Mouse (Mus musculus) hindbrain, embryonic 10.5 days (tissue): ENCODE data around the gene Slc40a1. TPM values are rescaled to one million over a fixed set of nuclear protein-coding genes. Genes with fewer than 3 reads are reported as not detected.
A peak's percentile ranks its signal among the peaks of the same experiment; 100 is the strongest.

Source experiments
- DNase-seq: peaks from one replicate; pipeline ENCODE4 v3.0.0-alpha.2; 2017; ENCODE audit warnings: low spot score
- H3K27ac ChIP-seq: fragments of 300-500 bp; sonication (generic); 2 replicates; pipeline ENCODE4 v1.5.1; 2016; ENCODE audit warnings: mild to moderate bottlenecking, moderate library complexity
- H3K27me3 ChIP-seq: fragments of 300-500 bp; sonication (generic); 2 replicates; pipeline ENCODE4 v1.6.1; 2016; ENCODE audit warnings: mild to moderate bottlenecking; ENCODE audit not compliant: poor library complexity, insufficient read depth, severe bottlenecking
- H3K36me3 ChIP-seq: fragments of 300-500 bp; sonication (generic); 2 replicates; pipeline ENCODE4 v1.6.1; 2016; ENCODE audit warnings: mild to moderate bottlenecking, moderate library complexity
- H3K4me1 ChIP-seq: fragments of 300-500 bp; sonication (generic); replicated peaks from 2 replicates; pipeline ENCODE4 v1.6.1; 2016; ENCODE audit warnings: mild to moderate bottlenecking
- H3K4me3 ChIP-seq: fragments of 300-500 bp; sonication (generic); 2 replicates; pipeline ENCODE4 v1.5.1; 2016; ENCODE audit warnings: mild to moderate bottlenecking, moderate library complexity
- H3K9me3 ChIP-seq: fragments of 300-500 bp; sonication (generic); 2 replicates; pipeline ENCODE4 v1.6.1; 2016; ENCODE audit warnings: mild to moderate bottlenecking, moderate library complexity
- WGBS: fragments of 180-500 bp; shearing (Covaris S2); methylation state at CpG from one replicate; pipeline ENCODE4 v1.1.7; 2016; 5-methylcytosine and 5-hydroxymethylcytosine counted together
- polyA plus RNA-seq: library from polyadenylated mRNA; unstranded; fragments of >200 nt; fragmentation: Nextera tagmentation; extraction: Ambion mirVana; gene quantifications from 2 replicates; pipeline ENCODE4 v1.2.1, GENCODE M21; 2016

Slc40a1 gene
- 8.2 and 11.5 TPM in 2 replicates for polyA plus RNA-seq

DNA sequence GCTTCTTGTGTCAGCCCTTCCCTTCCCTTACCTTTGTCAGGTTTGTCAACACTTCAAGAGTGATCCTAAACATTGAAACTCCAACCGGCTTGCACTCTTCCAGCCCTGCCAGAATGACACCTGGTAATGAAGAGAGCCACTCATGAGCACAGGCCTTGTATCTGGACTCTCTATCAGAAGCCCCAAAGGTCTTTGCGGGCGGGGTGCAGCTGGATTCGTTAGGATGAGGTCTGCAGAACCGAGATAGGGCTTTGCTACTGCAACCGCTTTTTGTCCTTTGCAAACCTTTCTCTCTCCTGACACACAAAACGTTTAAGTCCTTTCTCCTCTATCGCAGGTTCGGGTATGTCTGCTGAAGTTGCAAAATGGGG is at the start of gene Slc40a1:
Gene Slc40a1, minus strand, starts transcription at position 131 of the 371 bp plus-strand sequence.
- peaks cover 8% of the 10 kb centered on the region; the same call in 1 of the 2 replicates for H3K4me1 ChIP-seq
- 17% methylated on average over 9 of the region's 9 CpGs for WGBS
- H3K36me3 ChIP-seq, result no peaks in the 10 kb centered on the region
- H3K9me3 ChIP-seq, result no peaks in the 10 kb centered on the region
- H3K27me3 ChIP-seq, result peaks cover 35% of the 10 kb centered on the region
- no peak for DNase-seq
- H3K4me3 ChIP-seq, result peak within 1 kb of the TSS; percentile 69
- peak within 1 kb of the TSS; percentile 79 for H3K27ac ChIP-seq

GRCm38 (mm10) chr1:45971314-45971713 is 45.0 kb upstream of the Slc40a1 start:
- Histone ChIP-seq H3K4me3 (no peak overlapping the region), H3K27ac (no peak overlapping the region), H3K27me3 (no peaks in the 10 kb centered on the region), H3K36me3 (no peaks in the 10 kb centered on the region), H3K4me1 (no peaks in the 10 kb centered on the region), H3K9me3 (no peaks in the 10 kb centered on the region)
- no peak for DNase-seq
- WGBS, result 86% methylated on average over 4 of the region's 4 CpGs

- H3K27ac ChIP-seq, result no peak overlapping the region
- 75% methylated on average over 2 of the region's 2 CpGs for WGBS
- H3K27me3 ChIP-seq, result no peaks in the 10 kb centered on the region
- DNase-seq, result no peak
- no peaks in the 10 kb centered on the region for H3K9me3 ChIP-seq
- H3K4me3 ChIP-seq, result no peak overlapping the region
- H3K4me1 ChIP-seq, result no peaks in the 10 kb centered on the region
- H3K36me3 ChIP-seq, result no peaks in the 10 kb centered on the region
Observed at GRCm38 (mm10) chr1:45948988-45949387, 22.7 kb upstream of the Slc40a1 start.

DNA sequence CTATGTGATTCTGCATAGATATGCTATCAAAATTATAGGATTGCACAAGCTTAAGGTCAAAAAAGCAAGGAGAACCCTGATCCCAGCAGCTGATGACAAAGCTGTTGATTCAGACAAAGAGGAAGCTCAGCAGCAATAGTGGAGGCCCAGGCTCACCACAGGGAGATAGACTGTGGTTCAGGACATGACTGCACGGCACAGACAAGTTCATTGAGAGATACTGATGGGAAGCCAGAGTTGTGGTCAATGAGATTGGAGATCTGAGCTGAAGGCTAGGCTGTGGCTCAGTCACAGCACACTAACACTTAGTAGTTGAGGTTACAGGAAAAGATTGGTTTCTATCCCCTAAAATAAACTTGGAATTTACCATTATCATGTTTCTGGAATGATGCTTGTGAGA is 21.5 kb upstream of the Slc40a1 start:
- H3K36me3 ChIP-seq, result no peaks in the 10 kb centered on the region
- no peaks in the 10 kb centered on the region for H3K27me3 ChIP-seq
- H3K27ac ChIP-seq, result no peak overlapping the region
- H3K4me1 ChIP-seq, result no peaks in the 10 kb centered on the region
- no peak for DNase-seq
- WGBS, result 74% methylated on average over 1 of the region's 1 CpGs
- no peak overlapping the region for H3K4me3 ChIP-seq
- no peaks in the 10 kb centered on the region for H3K9me3 ChIP-seq

GRCm38 (mm10) chr1:45931127-45931526 is 4.8 kb upstream of the Slc40a1 start:
- H3K27ac ChIP-seq, result no peak overlapping the region
- no peak for DNase-seq
- no peak overlapping the region for H3K4me3 ChIP-seq
- H3K27me3 ChIP-seq, result peaks cover 19% of the 10 kb centered on the region
- H3K4me1 ChIP-seq, result peaks cover 4% of the 10 kb centered on the region; the same call in 1 of the 2 replicates
- no peaks in the 10 kb centered on the region for H3K9me3 ChIP-seq
- no peaks in the 10 kb centered on the region for H3K36me3 ChIP-seq

DNA sequence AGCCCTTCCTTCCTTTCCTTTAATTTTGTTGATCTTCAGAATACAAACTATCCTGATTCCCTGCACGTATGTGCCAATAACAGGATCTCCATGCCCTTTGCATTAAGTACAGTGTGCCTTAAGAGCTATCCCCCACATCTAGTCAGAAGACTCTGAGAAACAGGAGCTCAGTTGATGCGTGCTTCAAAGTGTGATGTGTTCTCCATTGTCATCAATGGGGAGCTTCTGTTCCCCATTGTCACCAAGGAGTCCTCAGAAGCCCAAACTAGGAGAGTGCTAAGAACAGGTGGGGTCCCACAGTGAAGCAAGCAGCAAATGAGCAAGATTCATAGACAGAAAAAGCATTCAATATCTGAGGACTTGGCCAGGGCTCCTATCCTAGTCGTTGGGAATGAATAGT is 588 bp upstream of the Slc40a1 start:
- Histone ChIP-seq H3K9me3 (no peaks in the 10 kb centered on the region), H3K4me3 (no peak overlapping the region), H3K4me1 (peaks cover 8% of the 10 kb centered on the region; the same call in 1 of the 2 replicates), H3K36me3 (no peaks in the 10 kb centered on the region), H3K27me3 (peaks cover 35% of the 10 kb centered on the region), H3K27ac (no peak overlapping the region)
- DNase-seq, result no peak
- 52% methylated on average over 3 of the region's 3 CpGs for WGBS

- peak; percentile 81 for DNase-seq
- H3K9me3 ChIP-seq, result no peaks in the 10 kb centered on the region
- WGBS, result under 1% methylated on average over 53 of the region's 53 CpGs
- H3K4me3 ChIP-seq, result peak overlapping the region; percentile 69
- H3K27ac ChIP-seq, result peak overlapping the region; percentile 79
- peaks cover 8% of the 10 kb centered on the region; the same call in 1 of the 2 replicates for H3K4me1 ChIP-seq
- peaks cover 35% of the 10 kb centered on the region for H3K27me3 ChIP-seq
- no peaks in the 10 kb centered on the region for H3K36me3 ChIP-seq
Observed at GRCm38 (mm10) chr1:45925500-45926392, 577 bp downstream of the Slc40a1 start.

DNA sequence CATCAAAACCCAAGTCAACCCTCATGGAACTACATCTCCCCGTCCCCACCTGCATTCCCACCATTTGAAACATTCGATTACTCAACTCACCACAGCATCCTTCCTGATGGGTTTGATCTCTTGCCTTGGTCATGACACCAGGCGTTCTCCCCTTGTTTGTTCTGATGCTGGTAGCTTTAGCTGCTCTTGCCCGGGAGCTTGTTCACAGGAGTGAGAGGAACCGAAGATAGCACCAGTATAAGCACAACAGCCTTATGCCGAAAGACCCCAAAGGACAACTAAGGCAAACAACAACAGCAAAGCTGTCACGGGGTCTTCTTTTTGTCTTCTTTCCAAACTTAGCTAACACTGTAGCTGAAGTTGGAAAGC is 1.2 kb downstream of the Slc40a1 start:
- 11% methylated on average over 7 of the region's 7 CpGs for WGBS
- Histone ChIP-seq H3K4me1 (peaks cover 8% of the 10 kb centered on the region; the same call in 1 of the 2 replicates), H3K4me3 (peak overlapping the region; percentile 69), H3K9me3 (no peaks in the 10 kb centered on the region), H3K36me3 (no peaks in the 10 kb centered on the region), H3K27ac (peak overlapping the region; percentile 79), H3K27me3 (peaks cover 35% of the 10 kb centered on the region)
- DNase-seq, result no peak

DNA sequence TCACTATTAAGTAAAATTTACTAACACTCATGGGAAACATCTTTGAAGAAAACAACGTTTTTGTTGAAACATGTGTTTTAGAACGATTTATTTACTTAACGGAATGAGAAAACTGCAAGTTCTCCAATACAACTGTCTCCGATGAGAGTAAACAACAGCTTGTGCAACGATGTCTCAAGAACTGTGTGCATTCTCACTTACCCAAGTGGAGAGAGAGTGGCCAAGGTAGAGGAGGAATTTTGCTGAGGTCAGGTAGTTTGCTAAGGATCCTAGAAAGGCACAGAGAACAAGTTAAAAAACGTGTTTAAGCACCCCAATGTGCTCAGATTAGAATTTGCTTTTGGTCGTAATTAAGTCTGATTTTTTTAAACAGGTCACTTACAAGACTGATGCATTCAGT is 1.8 kb downstream of the Slc40a1 start:
- WGBS, result 70% methylated on average over 7 of the region's 7 CpGs
- Histone ChIP-seq H3K36me3 (no peaks in the 10 kb centered on the region), H3K9me3 (no peaks in the 10 kb centered on the region), H3K27ac (no peak overlapping the region), H3K27me3 (peaks cover 35% of the 10 kb centered on the region), H3K4me3 (no peak overlapping the region), H3K4me1 (peaks cover 8% of the 10 kb centered on the region; the same call in 1 of the 2 replicates)
- DNase-seq, result no peak

- H3K4me3 ChIP-seq, result no peak overlapping the region
- H3K4me1 ChIP-seq, result peaks cover 8% of the 10 kb centered on the region; the same call in 1 of the 2 replicates
- DNase-seq, result no peak
- H3K36me3 ChIP-seq, result no peaks in the 10 kb centered on the region
- H3K27me3 ChIP-seq, result peaks cover 35% of the 10 kb centered on the region
- WGBS, result 77% methylated on average over 4 of the region's 4 CpGs
- H3K9me3 ChIP-seq, result no peaks in the 10 kb centered on the region
- no peak overlapping the region for H3K27ac ChIP-seq
Observed at GRCm38 (mm10) chr1:45923306-45923705, 3.0 kb downstream of the Slc40a1 start.

GRCm38 (mm10) chr1:45920703-45921102 is 5.6 kb downstream of the Slc40a1 start:
- WGBS, result 91% methylated on average over 3 of the region's 3 CpGs
- H3K36me3 ChIP-seq, result no peaks in the 10 kb centered on the region

GRCm38 (mm10) chr1:45919752-45920151 is 6.6 kb downstream of the Slc40a1 start:
- Histone ChIP-seq H3K4me3 (no peak overlapping the region), H3K27ac (no peak overlapping the region), H3K9me3 (no peaks in the 10 kb centered on the region), H3K4me1 (no peaks in the 10 kb centered on the region), H3K27me3 (peaks cover 11% of the 10 kb centered on the region), H3K36me3 (no peaks in the 10 kb centered on the region)
- DNase-seq, result no peak
- WGBS, result 91% methylated on average over 1 of the region's 1 CpGs

More at GRCm38 (mm10) chr1:45920703-45921102, 5.6 kb downstream of the Slc40a1 start:
- H3K27me3 ChIP-seq, result peaks cover 14% of the 10 kb centered on the region
- no peak overlapping the region for H3K4me3 ChIP-seq
- no peak for DNase-seq
- no peaks in the 10 kb centered on the region for H3K9me3 ChIP-seq
- H3K4me1 ChIP-seq, result no peaks in the 10 kb centered on the region
- H3K27ac ChIP-seq, result no peak overlapping the region

DNA sequence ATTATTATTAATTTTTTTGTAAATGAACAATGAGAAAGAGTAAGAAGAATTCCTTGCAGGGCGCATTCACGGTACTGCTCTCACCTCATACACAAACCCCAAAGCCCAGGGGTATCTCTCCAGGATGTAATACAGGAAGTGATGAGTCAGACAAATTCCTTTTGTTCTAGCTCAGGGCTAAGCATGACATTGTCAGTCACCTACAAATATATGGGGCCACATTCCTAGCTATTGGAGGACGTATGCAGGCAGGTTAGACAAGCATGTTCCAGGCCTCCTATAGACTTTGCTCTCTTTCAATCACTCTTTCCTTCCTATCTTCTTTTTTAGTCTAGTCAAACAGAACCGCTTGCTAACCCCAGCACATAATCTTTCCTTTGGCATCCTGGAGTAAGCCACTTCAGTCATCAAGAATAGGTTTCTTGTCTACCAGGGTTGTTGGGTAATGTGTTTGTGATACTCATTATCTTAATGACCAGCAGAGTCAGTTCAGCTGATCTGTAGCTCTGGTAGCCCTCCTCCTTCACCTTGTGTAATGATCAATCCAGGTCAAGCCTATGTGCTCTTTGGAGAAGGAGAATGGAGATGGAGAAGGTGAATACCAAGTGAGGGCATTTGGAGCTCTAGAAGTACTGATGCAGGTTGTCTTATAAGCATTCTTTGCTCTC is 9.1 kb downstream of the Slc40a1 start:
- Histone ChIP-seq H3K27me3 (no peaks in the 10 kb centered on the region), H3K36me3 (no peaks in the 10 kb centered on the region), H3K4me1 (no peaks in the 10 kb centered on the region), H3K27ac (no peak overlapping the region), H3K9me3 (no peaks in the 10 kb centered on the region), H3K4me3 (no peak overlapping the region)
- DNase-seq, result no peak
- 83% methylated on average over 4 of the region's 4 CpGs for WGBS
